Mouse (Mus musculus): ENCODE measurements around the gene Afmid. TPM values are rescaled to one million over a fixed set of nuclear protein-coding genes. Genes with fewer than 3 reads are reported as not detected.

Gene Afmid
- polyA plus RNA-seq, 1 experiment from 2014 or later = 5.9 TPM

- no peak overlapping the region for H3K4me2 ChIP-seq (ENCODE audit: low read length)
- no peak overlapping the region for H3K9ac ChIP-seq (ENCODE audit: low read depth, low read length)
- no peak for ATAC-seq
- 88% methylated on average over 13 of the region's 13 CpGs for WGBS
- peaks cover 3% of the 10 kb centered on the region; the same call in 1 of the 2 replicates for H3K4me1 ChIP-seq (ENCODE audit: control insufficient read depth, insufficient read depth, low read length)
- H3K36me3 ChIP-seq (ENCODE audit: control insufficient read depth, insufficient read depth, low read length) = no peaks in the 10 kb centered on the region
- no peak overlapping the region for H3K27ac ChIP-seq (ENCODE audit: low read length)
- H3K27me3 ChIP-seq (ENCODE audit: control insufficient read depth, insufficient read depth, low read depth, low read length) = no peaks in the 10 kb centered on the region
- H3K9me3 ChIP-seq (replicated peaks; ENCODE audit: control insufficient read depth, low read length, poor library complexity, severe bottlenecking) = no peaks in the 10 kb centered on the region
- no peak overlapping the region for H3K4me3 ChIP-seq (ENCODE audit: low read depth, low read length)
These were observed 9.2 kb upstream of the Afmid start for GRCm38 (mm10) chr11:117816389-117816996.

DNA sequence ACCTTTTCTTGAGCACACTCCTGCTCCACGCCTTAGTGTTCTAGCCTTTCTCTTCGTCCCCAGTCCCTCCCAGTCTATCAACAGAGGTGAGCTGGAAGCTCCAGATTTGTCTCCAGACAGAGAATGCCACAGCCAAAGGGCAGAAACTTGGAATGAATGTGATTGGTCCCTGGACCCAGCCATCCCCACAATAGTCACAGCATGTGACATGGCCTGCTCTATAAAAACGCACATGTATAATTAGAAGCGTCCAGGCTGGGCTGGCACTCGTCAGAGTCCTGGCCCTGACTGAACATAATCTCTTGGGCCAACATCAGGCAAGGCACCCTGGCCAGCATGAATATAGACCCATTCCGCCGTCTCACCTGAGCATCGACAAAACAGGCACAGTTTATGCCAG is 6.6 kb upstream of the Afmid start:
- no peak for ATAC-seq
- no peak overlapping the region for H3K27ac ChIP-seq (ENCODE audit: low read length)
- H3K4me3 ChIP-seq (ENCODE audit: low read depth, low read length) = no peak overlapping the region
- 53% methylated on average over 8 of the region's 8 CpGs for WGBS
- no peak overlapping the region for H3K9ac ChIP-seq (ENCODE audit: low read depth, low read length)
- H3K36me3 ChIP-seq (ENCODE audit: control insufficient read depth, insufficient read depth, low read length) = no peaks in the 10 kb centered on the region
- no peak overlapping the region for H3K4me2 ChIP-seq (ENCODE audit: low read length)
- no peaks in the 10 kb centered on the region for H3K9me3 ChIP-seq (replicated peaks; ENCODE audit: control insufficient read depth, low read length, poor library complexity, severe bottlenecking)
- peaks cover 5% of the 10 kb centered on the region for H3K4me1 ChIP-seq (ENCODE audit: control insufficient read depth, insufficient read depth, low read length)
- H3K27me3 ChIP-seq (ENCODE audit: control insufficient read depth, insufficient read depth, low read depth, low read length) = no peaks in the 10 kb centered on the region

DNA sequence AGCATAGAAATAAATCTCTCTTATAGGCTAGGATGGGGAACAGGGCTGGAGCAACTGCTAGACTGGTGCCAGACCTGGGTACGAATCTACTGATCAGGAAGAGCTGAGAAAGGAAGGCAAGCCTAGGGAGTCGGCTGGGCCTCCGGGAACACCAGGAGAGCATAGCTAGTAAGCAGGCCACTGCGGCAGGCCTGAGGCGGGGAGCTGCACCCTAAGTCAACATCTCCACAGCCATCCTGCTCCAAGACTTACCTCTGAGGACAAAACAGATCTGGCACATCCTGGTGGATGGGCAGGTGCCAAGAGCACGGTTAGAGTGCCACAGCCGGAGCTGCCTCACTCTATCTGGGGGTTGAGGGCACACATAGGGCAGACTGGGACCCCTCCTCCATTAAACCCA is 5.6 kb upstream of the Afmid start:
- no peak overlapping the region for H3K9ac ChIP-seq (ENCODE audit: low read depth, low read length)
- no peak overlapping the region for H3K27ac ChIP-seq (ENCODE audit: low read length)
- no peaks in the 10 kb centered on the region for H3K36me3 ChIP-seq (ENCODE audit: control insufficient read depth, insufficient read depth, low read length)
- peaks cover 13% of the 10 kb centered on the region for H3K4me1 ChIP-seq (ENCODE audit: control insufficient read depth, insufficient read depth, low read length)
- no peaks in the 10 kb centered on the region for H3K9me3 ChIP-seq (replicated peaks; ENCODE audit: control insufficient read depth, low read length, poor library complexity, severe bottlenecking)
- WGBS = 94% methylated on average over 7 of the region's 7 CpGs
- H3K27me3 ChIP-seq (ENCODE audit: control insufficient read depth, insufficient read depth, low read depth, low read length) = no peaks in the 10 kb centered on the region
- no peak for ATAC-seq
- H3K4me3 ChIP-seq (ENCODE audit: low read depth, low read length) = no peak overlapping the region
- H3K4me2 ChIP-seq (ENCODE audit: low read length) = no peak overlapping the region

- Histone ChIP-seq H3K27me3 (ENCODE audit: control insufficient read depth, insufficient read depth, low read depth, low read length) (no peaks in the 10 kb centered on the region), H3K27ac (ENCODE audit: low read length) (no peak overlapping the region), H3K4me3 (ENCODE audit: low read depth, low read length) (no peak overlapping the region), H3K36me3 (ENCODE audit: control insufficient read depth, insufficient read depth, low read length) (no peaks in the 10 kb centered on the region), H3K9me3 (replicated peaks; ENCODE audit: control insufficient read depth, low read length, poor library complexity, severe bottlenecking) (no peaks in the 10 kb centered on the region), H3K4me1 (ENCODE audit: control insufficient read depth, insufficient read depth, low read length) (peaks cover 23% of the 10 kb centered on the region), H3K4me2 (ENCODE audit: low read length) (no peak overlapping the region), H3K9ac (ENCODE audit: low read depth, low read length) (no peak overlapping the region)
- 92% methylated on average over 9 of the region's 9 CpGs for WGBS
- no peak for ATAC-seq
These were observed 3.9 kb upstream of the Afmid start for GRCm38 (mm10) chr11:117821868-117822267.

GRCm38 (mm10) chr11:117822728-117823241 is 2.9 kb upstream of the Afmid start:
- WGBS = 86% methylated on average over 7 of the region's 7 CpGs
- Histone ChIP-seq H3K4me3 (ENCODE audit: low read depth, low read length) (no peak overlapping the region), H3K27me3 (ENCODE audit: control insufficient read depth, insufficient read depth, low read depth, low read length) (no peaks in the 10 kb centered on the region), H3K4me1 (ENCODE audit: control insufficient read depth, insufficient read depth, low read length) (peaks cover 23% of the 10 kb centered on the region), H3K36me3 (ENCODE audit: control insufficient read depth, insufficient read depth, low read length) (no peaks in the 10 kb centered on the region), H3K4me2 (ENCODE audit: low read length) (no peak overlapping the region), H3K9ac (ENCODE audit: low read depth, low read length) (no peak overlapping the region), H3K9me3 (replicated peaks; ENCODE audit: control insufficient read depth, low read length, poor library complexity, severe bottlenecking) (no peaks in the 10 kb centered on the region), H3K27ac (ENCODE audit: low read length) (no peak overlapping the region)
- no peak for ATAC-seq

DNA sequence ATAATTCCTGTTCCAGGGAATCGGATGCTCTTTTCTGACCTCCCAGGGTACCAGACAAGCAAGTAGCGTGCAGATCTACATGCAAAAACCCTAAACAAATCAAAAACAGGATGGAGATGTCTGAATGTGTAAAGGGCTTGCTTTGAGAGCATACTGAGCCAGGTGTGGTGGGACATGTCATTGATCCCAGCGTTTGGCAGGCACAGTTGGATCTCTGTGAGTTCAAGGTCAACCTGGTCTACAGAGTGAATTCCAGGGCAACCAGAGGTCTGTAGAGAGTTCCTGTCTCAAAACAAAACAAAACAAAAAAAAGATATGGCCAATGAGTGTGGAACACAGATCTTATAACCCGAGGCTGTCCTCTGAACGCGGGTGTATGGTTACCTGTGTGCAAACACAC is 2.3 kb upstream of the Afmid start:
- no peaks in the 10 kb centered on the region for H3K27me3 ChIP-seq (ENCODE audit: control insufficient read depth, insufficient read depth, low read depth, low read length)
- no peak overlapping the region for H3K9ac ChIP-seq (ENCODE audit: low read depth, low read length)
- H3K4me1 ChIP-seq (ENCODE audit: control insufficient read depth, insufficient read depth, low read length) = peaks cover 23% of the 10 kb centered on the region
- no peaks in the 10 kb centered on the region for H3K36me3 ChIP-seq (ENCODE audit: control insufficient read depth, insufficient read depth, low read length)
- no peak overlapping the region for H3K4me3 ChIP-seq (ENCODE audit: low read depth, low read length)
- ATAC-seq = no peak
- no peak overlapping the region for H3K27ac ChIP-seq (ENCODE audit: low read length)
- WGBS = 94% methylated on average over 6 of the region's 6 CpGs
- no peak overlapping the region for H3K4me2 ChIP-seq (ENCODE audit: low read length)
- no peaks in the 10 kb centered on the region for H3K9me3 ChIP-seq (replicated peaks; ENCODE audit: control insufficient read depth, low read length, poor library complexity, severe bottlenecking)

- Histone ChIP-seq H3K9me3 (replicated peaks; ENCODE audit: control insufficient read depth, low read length, poor library complexity, severe bottlenecking) (no peaks in the 10 kb centered on the region), H3K27me3 (ENCODE audit: control insufficient read depth, insufficient read depth, low read depth, low read length) (no peaks in the 10 kb centered on the region), H3K9ac (ENCODE audit: low read depth, low read length) (no peak overlapping the region), H3K4me1 (ENCODE audit: control insufficient read depth, insufficient read depth, low read length) (peaks cover 19% of the 10 kb centered on the region), H3K36me3 (ENCODE audit: control insufficient read depth, insufficient read depth, low read length) (no peaks in the 10 kb centered on the region), H3K27ac (ENCODE audit: low read length) (no peak overlapping the region), H3K4me3 (ENCODE audit: low read depth, low read length) (peak overlapping the region; percentile 15; the same call in 1 of the 2 replicates), H3K4me2 (ENCODE audit: low read length) (peak overlapping the region; percentile 79)
- WGBS = 17% methylated on average over 23 of the region's 23 CpGs
- peak; percentile 76 for ATAC-seq
These were observed 1.4 kb upstream of the Afmid start for GRCm38 (mm10) chr11:117824060-117824969.

- WGBS = 6% methylated on average over 5 of the region's 5 CpGs
- Histone ChIP-seq H3K4me2 (ENCODE audit: low read length) (peak overlapping the region; percentile 79), H3K27me3 (ENCODE audit: control insufficient read depth, insufficient read depth, low read depth, low read length) (no peaks in the 10 kb centered on the region), H3K9me3 (replicated peaks; ENCODE audit: control insufficient read depth, low read length, poor library complexity, severe bottlenecking) (no peaks in the 10 kb centered on the region), H3K4me1 (ENCODE audit: control insufficient read depth, insufficient read depth, low read length) (peaks cover 19% of the 10 kb centered on the region), H3K9ac (ENCODE audit: low read depth, low read length) (peak overlapping the region; percentile 62), H3K36me3 (ENCODE audit: control insufficient read depth, insufficient read depth, low read length) (no peaks in the 10 kb centered on the region), H3K4me3 (ENCODE audit: low read depth, low read length) (peak overlapping the region; percentile 39), H3K27ac (ENCODE audit: low read length) (peak overlapping the region; percentile 38; the same call in 1 of the 2 replicates)
- peak; percentile 36; the same call in 1 of the 2 replicates for ATAC-seq
These were observed 440 bp downstream of the Afmid start for GRCm38 (mm10) chr11:117826164-117826563.

GRCm38 (mm10) chr11:117826916-117827315 is 1.2 kb downstream of the Afmid start:
- Histone ChIP-seq H3K4me2 (ENCODE audit: low read length) (no peak overlapping the region), H3K4me3 (ENCODE audit: low read depth, low read length) (no peak overlapping the region), H3K36me3 (ENCODE audit: control insufficient read depth, insufficient read depth, low read length) (no peaks in the 10 kb centered on the region), H3K27ac (ENCODE audit: low read length) (no peak overlapping the region), H3K9me3 (replicated peaks; ENCODE audit: control insufficient read depth, low read length, poor library complexity, severe bottlenecking) (no peaks in the 10 kb centered on the region), H3K9ac (ENCODE audit: low read depth, low read length) (no peak overlapping the region), H3K27me3 (ENCODE audit: control insufficient read depth, insufficient read depth, low read depth, low read length) (no peaks in the 10 kb centered on the region), H3K4me1 (ENCODE audit: control insufficient read depth, insufficient read depth, low read length) (peaks cover 19% of the 10 kb centered on the region)
- WGBS = 73% methylated on average over 8 of the region's 8 CpGs
- no peak for ATAC-seq

Measured in midbrain, embryonic 16.5 days (tissue).